ENCODE assay signal across 16 mouse cellular contexts in genomic region chr9:66212088-66212487, GRCm38 (mm10). TPM values are rescaled to one million over a fixed set of nuclear protein-coding genes. Genes with fewer than 3 reads are reported as not detected.
DNase-seq lines count a peak whose midpoint lies in the region; ATAC-seq and TF ChIP-seq lines count a peak whose summit lies in the region.
"Had no signal": no experiment of that assay in that cellular context is flagged by ENCODE, and none has a peak within 500 bp of the region (broad histone marks: within the 10 kb centered on the region; RNA-seq: fewer than 3 reads in every experiment).

No protein-coding gene starts in this region.

- peaks cover 38% of the 10 kb centered on the region for H3K4me1 ChIP-seq in heart, embryonic 16.5 days (ENCODE audit: control insufficient read depth, insufficient read depth, low read length)
- peaks cover 21 to 88% of the 10 kb centered on the region in 2 experiments for H3K4me1 ChIP-seq in CH12.LX (ENCODE audit: control insufficient read depth in 1 of 2, insufficient read depth in 2 of 2)
- H3K4me1 ChIP-seq in liver, postnatal 0 days (ENCODE audit: insufficient read depth) = peaks cover 45% of the 10 kb centered on the region
- H3K4me1 ChIP-seq: hindbrain, embryonic 15.5 days had no signal

- TF ChIP-seq POLR2A in CH12.LX (IDR thresholded peaks at IDR 0.05; ENCODE audit: low read depth, low read length) = no peak

- no peak overlapping the region for H3K4me2 ChIP-seq in heart, embryonic 16.5 days (ENCODE audit: low read depth, low read length)
- peak overlapping the region; percentile 46 for H3K4me2 ChIP-seq in CH12.LX (ENCODE audit: insufficient read depth, low read depth, poor library complexity, severe bottlenecking)
- H3K4me2 ChIP-seq in liver, postnatal 0 days (ENCODE audit: low read depth, low read length) = no peak overlapping the region
- H3K4me2 ChIP-seq: hindbrain, embryonic 15.5 days; limb, embryonic 12.5 days had no signal

- no peak for DNase-seq in heart, adult 11 months
- peak; percentile 34 for DNase-seq in A20 (ENCODE audit: low read depth, low spot score)
- DNase-seq in CH12.LX (ENCODE audit: extremely low read depth) = peak; percentile 78
- DNase-seq in liver, postnatal 0 days = no peak
- no peak for DNase-seq in layer of hippocampus, adult 2 months (ENCODE audit: low spot score in 2 of 2)
- DNase-seq: adrenal gland, postnatal 25 days; cerebellum, adult 9-11 months; embryo, embryonic 11 days; kidney, adult 18-20 months had no signal

- dilution Hi-C loops in CH12.LX (cut with MboI; ENCODE audit: extremely low pct_ligation_motif_present, extremely low pct_unique_long_range_greater_than_20kb, low sequenced_read_pairs) = no loop called here

- 0 out of 2 replicates have a peak overlapping the region, but pooled peaks have one; percentile 21 for H3K27ac ChIP-seq in heart, embryonic 16.5 days (ENCODE audit: low read length)
- peak overlapping the region; percentile 57 for H3K27ac ChIP-seq in CH12.LX (ENCODE audit: insufficient read depth, low read depth)
- peak overlapping the region; percentile 83 for H3K27ac ChIP-seq in liver, postnatal 0 days (ENCODE audit: low read depth)
- no peak overlapping the region for H3K27ac ChIP-seq in layer of hippocampus, adult 2 months
- H3K27ac ChIP-seq: hindbrain, embryonic 15.5 days had no signal

- 78% methylated on average over 2 of the region's 2 CpGs for WGBS in heart, embryonic 16.5 days
- 76% methylated on average over 2 of the region's 2 CpGs for WGBS in liver, postnatal 0 days (ENCODE audit: insufficient replicate concordance)

- H3K27me3 ChIP-seq in heart, embryonic 16.5 days (ENCODE audit: control insufficient read depth, insufficient read depth, low read length) = no peaks in the 10 kb centered on the region
- no peaks in the 10 kb centered on the region for H3K27me3 ChIP-seq in CH12.LX (replicated peaks)
- H3K27me3 ChIP-seq in liver, postnatal 0 days (ENCODE audit: insufficient read depth, low read length) = no peaks in the 10 kb centered on the region
- H3K27me3 ChIP-seq: hindbrain, embryonic 15.5 days; limb, embryonic 12.5 days had no signal

- no peaks in the 10 kb centered on the region for H3K79me2 ChIP-seq in CH12.LX (replicated peaks; ENCODE audit: control insufficient read depth, extremely low read depth, insufficient read depth, poor library complexity, severe bottlenecking)

- no peak for ATAC-seq in heart, embryonic 16.5 days (replicated peaks; ENCODE audit: extremely low read depth, insufficient read depth, low FRiP score)
- ATAC-seq in liver, postnatal 0 days = no peak
- ATAC-seq in megakaryocyte-erythroid progenitor cell, adult 5-6 weeks (replicated peaks; ENCODE audit: low FRiP score, low TSS enrichment, poor library complexity, severe bottlenecking) = no peak
- ATAC-seq: forebrain, embryonic 16.5 days; lung, postnatal 0 days had no signal

- no peak overlapping the region for H3K9ac ChIP-seq in heart, embryonic 16.5 days (ENCODE audit: low read length)
- 0 out of 2 replicates have a peak overlapping the region, but pooled peaks have one; percentile 10 for H3K9ac ChIP-seq in CH12.LX (ENCODE audit: insufficient read depth, low read depth)
- no peak overlapping the region for H3K9ac ChIP-seq in liver, postnatal 0 days (replicated peaks)
- H3K9ac ChIP-seq: hindbrain, embryonic 15.5 days; limb, embryonic 12.5 days had no signal

- TF ChIP-seq EP300 in CH12.LX (IDR thresholded peaks at IDR 0.05; ENCODE audit: low read length) = no peak; the same call in 1 of the 2 replicates
- no peak for TF ChIP-seq EP300 in liver, postnatal 0 days (IDR thresholded peaks at IDR 0.05; ENCODE audit: low read depth)

- H3K4me3 ChIP-seq in heart, embryonic 16.5 days (ENCODE audit: low read length) = no peak overlapping the region
- H3K4me3 ChIP-seq in CH12.LX (replicated peaks in 1 of 3; ENCODE audit: low read depth in 2 of 3, low read length in 2 of 3, poor library complexity in 1 of 3) = no peak overlapping the region
- H3K4me3 ChIP-seq in liver, postnatal 0 days (ENCODE audit: low read depth, low read length) = no peak overlapping the region
- H3K4me3 ChIP-seq in layer of hippocampus, adult 2 months = no peak overlapping the region
- H3K4me3 ChIP-seq: hindbrain, embryonic 15.5 days; limb, embryonic 12.5 days; megakaryocyte, embryonic 14.5 days had no signal

- no peaks in the 10 kb centered on the region for H3K36me3 ChIP-seq in heart, embryonic 16.5 days (ENCODE audit: control insufficient read depth, insufficient read depth)
- H3K36me3 ChIP-seq in CH12.LX (replicated peaks in 1 of 2; ENCODE audit: control insufficient read depth in 1 of 2, insufficient read depth in 1 of 2, low read length in 1 of 2) = peaks cover 0 to 13% of the 10 kb centered on the region in 2 experiments
- H3K36me3 ChIP-seq in liver, postnatal 0 days (replicated peaks; ENCODE audit: insufficient read depth, low read length) = no peaks in the 10 kb centered on the region
- H3K36me3 ChIP-seq: hindbrain, embryonic 15.5 days; limb, embryonic 12.5 days had no signal

- no peaks in the 10 kb centered on the region for H3K9me3 ChIP-seq in heart, embryonic 16.5 days (replicated peaks; ENCODE audit: control insufficient read depth, low read length)
- H3K9me3 ChIP-seq in CH12.LX (replicated peaks; ENCODE audit: low read length) = no peaks in the 10 kb centered on the region
- H3K9me3 ChIP-seq in liver, postnatal 0 days (ENCODE audit: low read length) = no peaks in the 10 kb centered on the region
- H3K9me3 ChIP-seq: hindbrain, embryonic 15.5 days; limb, embryonic 12.5 days; megakaryocyte, embryonic 14.5 days had no signal

- in situ Hi-C loops in CH12.LX (cut with MboI; ENCODE audit: low pct_ligation_motif_present, low pct_unique_long_range_greater_than_20kb, low sequenced_read_pairs) = no loop called here

- no peak for TF ChIP-seq CTCF in CH12.LX (conservative IDR thresholded peaks at IDR 0.05 in 1 of 2, IDR thresholded peaks at IDR 0.05 in 1 of 2; ENCODE audit: low read depth in 2 of 2, low read length in 2 of 2)
- TF ChIP-seq CTCF in liver, postnatal 0 days (IDR thresholded peaks at IDR 0.05; ENCODE audit: low read depth) = no peak
- TF ChIP-seq CTCF in layer of hippocampus, adult 2 months (conservative IDR thresholded peaks at IDR 0.05) = no peak

- no peak for TF ChIP-seq RAD21 in CH12.LX (IDR thresholded peaks at IDR 0.05; ENCODE audit: low read depth, low read length)

TF ChIP-seq in CH12.LX, 34 proteins besides CTCF, POLR2A, EP300 and RAD21:
- 0 out of 2 replicates have a peak, but pooled peaks have one; percentile 12 for TF ChIP-seq NELFE (IDR thresholded peaks at IDR 0.05; ENCODE audit: low read depth, low read length)
- TF ChIP-seq MAZ (IDR thresholded peaks at IDR 0.05; ENCODE audit: low read depth, low read length) = no peak
- TF ChIP-seq JUND (conservative IDR thresholded peaks at IDR 0.05; ENCODE audit: low read depth, low read length) = no peak
- peak; percentile 43; the same call in 1 of the 2 replicates for TF ChIP-seq BHLHE40 (IDR thresholded peaks at IDR 0.05; ENCODE audit: low read depth, low read length)
- 0 out of 2 replicates have a peak, but pooled peaks have one; percentile 25 for TF ChIP-seq SIN3A (IDR thresholded peaks at IDR 0.05; ENCODE audit: low read length)
- TF ChIP-seq MAX (IDR thresholded peaks at IDR 0.05; ENCODE audit: low read length) = no peak; the same call in 1 of the 2 replicates
- TF ChIP-seq MEF2A (IDR thresholded peaks at IDR 0.05; ENCODE audit: borderline replicate concordance, low read depth, low read length) = peak; percentile 41; the same call in 1 of the 2 replicates
- no peak; the same call in 1 of the 2 replicates for TF ChIP-seq IRF4 (IDR thresholded peaks at IDR 0.05; ENCODE audit: low read depth, low read length)
- TF ChIP-seq TCF12 (IDR thresholded peaks at IDR 0.05; ENCODE audit: low read depth, low read length) = peak; percentile 10; the same call in 1 of the 2 replicates
- no peak for TF ChIP-seq POLR2AphosphoS2 (IDR thresholded peaks at IDR 0.05; ENCODE audit: low read depth, low read length)
- no peak for TF ChIP-seq USF1 (IDR thresholded peaks at IDR 0.05; ENCODE audit: low read depth, low read length)
- TF ChIP-seq JUN (IDR thresholded peaks at IDR 0.05; ENCODE audit: insufficient read depth, low read depth, low read length) = no peak
- TF ChIP-seq MYC (IDR thresholded peaks at IDR 0.05; ENCODE audit: low read depth, low read length) = peak; percentile 57; the same call in 1 of the 2 replicates
- TF ChIP-seq ETS1 (conservative IDR thresholded peaks at IDR 0.05; ENCODE audit: low read depth, low read length) = peak; percentile 50; the same call in 1 of the 2 replicates
- TF ChIP-seq ZKSCAN1 (IDR thresholded peaks at IDR 0.05; ENCODE audit: borderline replicate concordance, low read depth, low read length) = no peak

RNA-seq across cellular contexts. Expression of gene Dapk2, which starts 54.1 kb away (rescaled TPM):
- polyA plus RNA-seq in heart, embryonic 16.5 days (2015; fragmentation: Nextera tagmentation; extraction: Ambion mirVana) = 6.4 and 6.5 TPM in 2 replicates
- total RNA-seq in CH12.LX (2012; rRNA removed) (28.4 and 39.0 TPM in 2 replicates), CH12.LX (2014; rRNA removed) (60.3 and 62.4 TPM in 2 replicates)
- polyA plus RNA-seq in CH12.LX (2012; ENCODE audit: insufficient read length, low read depth) = 25.2 and 26.7 TPM in 2 replicates
- polyA plus RNA-seq in liver, postnatal 0 days (2015; fragmentation: Nextera tagmentation; extraction: Ambion mirVana) = 21.6 and 23.4 TPM in 2 replicates
- total RNA-seq in megakaryocyte-erythroid progenitor cell, adult 5-6 weeks (2014; fragmentation: Nextera tagmentation) = 9.2 and 11.0 TPM in 2 replicates
- 5.2 and 10.3 TPM in 2 replicates for total RNA-seq in megakaryocyte-erythroid progenitor cell, adult 5-6 weeks (2017)
- total RNA-seq in layer of hippocampus, adult 2 months (2021) = under 1 TPM; 0.47 to 0.61 TPM

Comparison
In these comparisons a context has a peak if more than half of its experiments do, and no peak if none do; other contexts are left out.
1. DNase-seq: peak in A20 (single experiment) and CH12.LX (single experiment); none in heart, adult 11 months (single experiment), liver, postnatal 0 days (single experiment) and layer of hippocampus, adult 2 months (0 of 2).